Mouse (Mus musculus): ENCODE data around the gene Mypn.

The Mypn gene

DNA sequence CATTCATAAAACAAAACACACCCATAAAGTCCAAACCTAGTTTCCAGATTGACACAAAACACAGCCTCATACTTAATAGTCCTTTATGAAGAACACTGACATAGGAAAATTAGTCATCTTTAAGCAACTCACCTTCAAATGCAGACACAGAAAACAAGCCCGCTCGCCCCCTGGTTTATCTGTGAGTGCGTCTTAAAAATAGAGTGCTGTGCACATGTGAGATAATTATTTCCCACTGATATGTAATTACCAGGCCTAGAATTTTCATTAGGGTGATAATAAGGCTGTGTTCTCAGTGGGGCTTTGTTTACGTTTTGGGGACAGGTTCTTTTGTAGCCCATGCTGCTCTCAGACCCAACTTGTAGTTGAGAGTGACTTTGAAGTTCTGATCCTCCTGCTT, 4.7 kb downstream of the Mypn start:
- CTCF ChIA-PET = no interaction called here

DNA sequence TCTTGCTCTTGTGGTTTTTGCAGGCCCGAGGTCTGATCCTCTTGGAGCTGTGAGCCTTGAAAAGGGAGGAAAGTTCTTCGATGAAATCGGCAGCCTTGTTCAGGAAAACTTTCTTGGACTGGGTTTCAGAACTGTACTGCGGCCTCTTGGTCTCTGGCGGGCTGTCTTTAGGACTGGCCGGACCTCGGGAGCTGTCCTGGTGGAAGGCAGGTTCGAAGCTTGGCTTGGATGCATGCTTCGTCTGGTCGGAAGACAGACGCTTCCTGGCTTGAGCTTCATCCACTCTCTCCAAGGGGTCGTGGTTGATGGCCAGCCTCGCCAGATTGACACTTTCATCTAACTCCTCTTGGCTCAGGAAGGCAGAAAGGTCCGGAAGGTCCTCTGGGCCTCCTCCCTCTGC, 11.0 kb downstream of the Mypn start:
- CTCF ChIA-PET = no interaction called here

DNA sequence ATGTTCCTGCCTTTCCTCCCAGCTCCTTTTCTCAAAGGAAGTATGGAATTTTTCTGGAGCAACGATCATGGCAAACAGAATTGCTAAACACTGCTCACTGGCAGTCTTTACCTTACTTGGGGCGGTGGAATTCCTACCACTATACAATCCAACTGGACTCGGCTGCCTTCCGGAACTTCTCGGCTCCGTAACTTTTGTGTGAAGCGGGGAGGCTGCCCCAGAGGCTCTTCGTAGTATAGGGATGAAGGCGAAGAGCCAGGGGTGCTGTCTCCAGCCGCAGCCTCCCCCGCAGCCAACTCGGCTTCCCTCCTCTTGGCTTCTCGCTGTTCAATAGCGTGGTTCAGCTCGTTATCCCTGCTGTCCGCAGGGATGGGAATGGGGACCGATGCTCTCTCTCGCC, 11.5 kb downstream of the Mypn start:
- CTCF ChIA-PET = no interaction called here

DNA sequence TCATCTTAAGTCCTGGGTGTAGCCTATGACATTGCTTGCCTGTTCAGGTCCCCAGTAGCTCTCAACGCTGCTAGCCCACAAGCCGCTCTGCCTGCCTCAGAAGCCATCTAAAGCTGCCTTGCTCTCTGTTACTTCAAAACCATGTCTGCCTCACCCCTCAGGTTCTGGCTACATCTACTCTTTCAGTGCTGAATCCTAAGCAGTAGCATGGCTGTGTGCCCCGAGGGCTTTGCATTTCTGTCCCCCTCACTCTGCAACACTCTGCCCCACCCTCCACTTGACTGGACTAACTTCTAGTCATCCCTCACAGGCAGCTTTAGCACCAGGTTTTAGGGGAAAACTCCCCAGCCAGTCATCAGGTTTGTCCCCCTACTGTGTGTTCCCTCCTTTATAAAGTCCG, 19.3 kb downstream of the Mypn start:
- CTCF ChIA-PET = interaction anchor here (0.7 kb wide), 1 partner anchor 206 kb away, joined by 8 read pairs; no protein-coding TSS in a partner anchor

DNA sequence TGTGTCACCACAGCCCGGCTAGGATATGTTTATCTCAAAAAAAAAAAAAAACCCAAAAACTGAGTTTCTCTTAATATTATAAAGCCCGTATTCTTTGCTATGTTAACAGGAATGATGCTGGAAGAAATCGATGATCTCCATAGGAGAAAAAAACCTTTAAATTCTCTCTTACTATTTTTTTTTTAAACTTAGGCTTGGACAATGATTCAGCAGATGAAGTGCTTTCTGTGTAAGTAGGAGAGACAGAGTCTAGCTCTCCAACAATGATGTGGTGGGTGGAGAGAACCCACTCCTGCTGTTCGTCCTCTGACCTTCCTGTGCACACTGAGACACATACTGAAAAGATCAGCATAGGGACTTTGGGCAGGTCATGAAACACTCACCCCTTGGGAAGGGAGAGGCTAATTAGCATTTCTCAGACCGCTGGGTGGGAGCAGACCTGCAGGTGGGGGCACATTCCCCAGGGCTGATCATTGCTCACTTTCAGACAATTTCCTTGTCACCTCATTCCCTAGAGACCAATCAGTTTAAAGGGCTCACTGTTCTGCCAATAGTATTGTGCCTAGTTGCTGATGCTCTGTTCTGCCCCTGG, 21.5 kb downstream of the Mypn start:
- CTCF ChIA-PET = interaction anchor here (0.7 kb wide), 1 partner anchor 45 kb away, joined by 6 read pairs; no protein-coding TSS in a partner anchor

DNA sequence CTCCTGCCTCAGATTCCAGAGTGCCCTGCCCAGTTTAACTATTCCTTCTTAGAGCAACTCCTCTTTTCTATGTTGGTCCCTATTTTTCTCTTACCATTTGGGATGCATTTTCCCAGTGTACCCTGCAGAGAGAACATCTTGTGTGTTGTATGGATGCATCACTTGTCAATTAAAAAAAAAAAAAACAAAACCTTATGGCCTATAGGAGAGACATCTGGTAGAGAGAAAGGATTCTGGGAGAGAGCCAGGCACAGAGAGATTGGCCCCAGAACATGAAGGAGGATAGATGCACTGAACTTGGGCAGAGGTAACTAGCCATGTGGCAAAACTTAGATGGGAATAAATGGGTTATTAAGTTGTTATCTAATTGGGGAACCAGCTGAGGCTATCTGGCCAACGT, 22.6 kb downstream of the Mypn start:
- CTCF ChIA-PET = no interaction called here

DNA sequence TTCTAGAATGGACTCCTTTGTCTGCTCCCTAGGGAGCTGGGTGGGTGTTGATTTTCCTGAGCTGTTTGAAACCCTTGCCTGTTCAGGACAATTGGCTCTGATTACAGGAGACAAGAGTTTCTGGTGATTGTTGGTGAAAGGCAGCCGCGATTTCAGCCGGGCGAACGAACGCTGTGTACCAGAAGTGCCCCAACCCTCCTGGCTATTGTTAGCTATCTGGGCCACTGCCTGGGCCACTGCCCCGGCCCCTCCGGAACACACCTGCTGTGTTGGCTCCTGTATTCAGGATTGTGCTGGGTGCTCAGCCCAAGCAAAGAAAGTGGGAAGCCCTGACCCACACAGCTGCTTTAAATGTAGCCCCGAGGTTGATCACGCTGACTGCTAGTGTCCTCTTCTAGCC, 24.2 kb downstream of the Mypn start:
- CTCF ChIA-PET = no interaction called here

DNA sequence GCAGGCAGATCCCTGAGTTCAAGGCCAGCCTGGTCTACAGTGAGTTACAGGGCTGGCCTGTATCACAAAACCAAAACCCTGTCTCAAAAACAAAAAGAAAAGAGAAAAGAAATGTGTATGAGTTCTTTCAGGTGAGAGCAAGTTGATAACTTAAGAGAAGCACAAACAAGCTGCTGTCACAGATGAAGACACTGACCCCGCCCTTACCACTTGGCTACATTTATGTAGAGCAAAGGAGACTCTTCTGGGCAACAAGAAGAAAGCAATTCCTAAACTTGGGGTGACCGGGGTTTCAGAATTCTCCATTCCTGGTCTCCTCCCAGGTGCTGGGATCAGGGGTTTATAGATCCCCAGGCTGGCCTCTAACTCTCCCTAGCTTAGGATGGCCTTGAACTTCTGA, 25.4 kb downstream of the Mypn start:
- CTCF ChIA-PET = interaction anchor here (0.6 kb wide), 1 partner anchor 45 kb away, joined by 3 read pairs; no protein-coding TSS in a partner anchor

DNA sequence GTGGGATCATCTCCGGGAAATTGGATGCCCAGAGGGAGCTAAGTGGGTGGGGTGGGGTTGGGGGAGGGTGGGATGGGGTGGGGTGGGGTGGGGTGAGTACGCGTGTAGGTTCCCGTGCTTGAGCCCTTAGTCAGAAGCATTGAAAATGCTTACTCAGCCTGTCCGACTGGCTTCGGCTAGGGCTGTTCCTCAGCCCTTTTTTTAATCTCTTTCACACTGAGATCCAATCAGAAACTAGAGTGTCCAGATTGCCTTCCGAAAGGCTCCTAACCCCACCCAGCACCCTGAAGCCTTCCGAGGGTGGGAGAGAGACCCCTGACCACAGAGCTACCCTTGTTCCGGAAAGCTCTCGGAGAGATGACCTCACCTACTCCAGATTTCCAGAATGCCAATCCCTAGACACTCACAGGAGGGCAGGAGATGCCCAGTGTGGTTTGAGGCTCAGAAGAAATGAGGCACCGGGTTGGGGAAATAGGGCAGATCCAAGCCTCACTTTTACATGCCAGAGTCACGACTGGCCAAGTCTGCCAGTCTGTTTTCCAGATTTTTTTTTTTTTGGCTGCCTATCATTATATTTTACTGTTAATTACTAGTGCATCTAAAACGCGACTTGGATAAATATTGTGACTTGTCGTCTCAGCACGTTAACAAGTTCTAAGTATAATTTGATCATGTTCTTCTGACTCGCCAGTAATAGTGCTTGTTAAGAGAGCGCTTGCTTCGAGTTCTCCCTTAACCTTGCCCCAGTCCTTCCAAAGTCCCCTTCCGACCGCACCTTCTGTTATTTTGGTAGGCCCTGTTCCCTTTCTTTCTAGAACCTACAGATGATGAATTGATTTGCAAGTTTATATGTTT, 26.2 kb downstream of the Mypn start:
- CTCF ChIA-PET = interaction anchor here (0.5 to 0.7 kb wide), 4 partner anchors 45 to 660 kb away, joined by 3 to 10 read pairs (median 3); no protein-coding TSS in a partner anchor

DNA sequence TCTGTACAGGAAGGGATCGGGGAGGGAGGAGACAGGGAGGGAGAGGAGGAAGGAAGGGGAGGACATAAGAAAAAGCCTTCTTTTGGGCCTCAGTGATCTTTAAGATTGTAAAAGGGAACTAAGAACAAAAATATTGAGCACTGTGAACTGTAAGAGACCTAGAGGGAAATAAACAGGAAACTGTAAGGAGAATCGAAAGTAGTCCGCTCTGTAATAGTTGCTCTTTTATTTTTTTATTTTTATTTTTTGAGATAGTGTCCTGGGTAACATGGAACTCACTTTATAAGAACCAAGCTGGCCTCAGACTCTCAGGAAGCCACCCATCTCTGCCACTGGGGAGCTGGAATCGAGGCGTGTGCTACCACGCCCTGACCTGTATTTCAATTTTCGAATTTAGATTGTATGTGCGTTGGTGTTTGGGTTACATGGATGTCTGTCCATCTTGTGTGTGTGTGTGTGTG, 27.3 kb downstream of the Mypn start:
- CTCF ChIA-PET = interaction anchor here (0.7 kb wide), 2 partner anchors 24 to 311 kb away, joined by 3 to 7 read pairs; no protein-coding TSS in a partner anchor

DNA sequence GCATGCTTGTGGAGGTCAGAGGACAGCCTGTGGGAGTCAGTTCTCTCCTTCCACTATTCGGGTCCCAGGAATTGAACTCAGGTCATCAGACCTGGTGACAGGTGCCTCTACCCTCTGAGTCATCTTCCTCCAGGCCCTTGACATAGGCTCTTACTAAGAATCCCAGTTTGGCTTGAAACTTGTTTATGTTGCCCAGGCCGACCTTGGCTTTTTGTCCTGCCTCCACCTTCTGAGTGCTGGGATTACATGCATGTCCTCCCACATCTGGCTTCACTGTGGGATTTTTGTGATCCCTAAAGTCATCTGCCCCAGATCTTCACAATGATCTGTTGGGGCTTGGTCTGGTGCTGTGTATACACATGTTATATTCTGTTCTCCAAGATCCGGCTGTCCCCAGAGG, 31.7 kb downstream of the Mypn start:
- CTCF ChIA-PET = no interaction called here

DNA sequence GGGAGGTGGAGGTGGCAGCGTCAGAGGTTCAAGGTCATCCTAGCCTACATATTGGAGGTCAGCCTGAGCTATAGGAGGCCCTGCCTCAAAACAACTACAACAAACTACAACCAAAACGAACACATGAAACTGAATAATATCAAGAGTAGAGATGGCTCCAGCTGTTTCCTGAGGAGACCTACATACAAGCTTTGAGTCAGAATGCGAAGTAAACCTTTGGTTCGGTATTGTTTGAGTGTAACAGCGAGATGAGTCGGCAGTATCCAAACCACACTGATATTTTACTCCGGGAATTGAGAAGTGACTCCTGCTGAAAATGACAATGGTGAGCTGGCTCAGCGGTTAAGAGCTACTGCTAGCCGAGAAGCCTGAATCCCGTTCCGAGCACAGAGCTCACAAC, 34.2 kb downstream of the Mypn start:
- CTCF ChIA-PET = no interaction called here

DNA sequence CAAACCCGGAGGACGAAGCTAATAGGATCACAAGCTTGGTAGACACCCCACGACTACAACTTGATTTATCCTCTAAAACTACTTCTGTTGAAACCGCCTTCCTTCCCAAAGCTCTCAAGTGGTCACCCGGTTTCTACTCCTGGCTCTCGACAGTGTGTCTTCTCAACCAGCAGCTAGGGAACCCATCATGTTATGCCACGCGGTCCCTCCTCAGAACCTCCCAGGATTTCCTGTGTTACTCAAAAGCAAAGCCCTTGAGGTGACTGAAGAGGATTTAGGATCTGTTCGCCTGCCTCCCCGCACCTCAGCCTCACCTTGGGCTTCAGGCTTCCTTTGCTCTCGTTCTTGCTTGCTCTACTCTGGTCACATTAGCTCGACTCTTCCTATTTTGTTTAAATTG, 35.6 kb downstream of the Mypn start:
- CTCF ChIA-PET = no interaction called here

DNA sequence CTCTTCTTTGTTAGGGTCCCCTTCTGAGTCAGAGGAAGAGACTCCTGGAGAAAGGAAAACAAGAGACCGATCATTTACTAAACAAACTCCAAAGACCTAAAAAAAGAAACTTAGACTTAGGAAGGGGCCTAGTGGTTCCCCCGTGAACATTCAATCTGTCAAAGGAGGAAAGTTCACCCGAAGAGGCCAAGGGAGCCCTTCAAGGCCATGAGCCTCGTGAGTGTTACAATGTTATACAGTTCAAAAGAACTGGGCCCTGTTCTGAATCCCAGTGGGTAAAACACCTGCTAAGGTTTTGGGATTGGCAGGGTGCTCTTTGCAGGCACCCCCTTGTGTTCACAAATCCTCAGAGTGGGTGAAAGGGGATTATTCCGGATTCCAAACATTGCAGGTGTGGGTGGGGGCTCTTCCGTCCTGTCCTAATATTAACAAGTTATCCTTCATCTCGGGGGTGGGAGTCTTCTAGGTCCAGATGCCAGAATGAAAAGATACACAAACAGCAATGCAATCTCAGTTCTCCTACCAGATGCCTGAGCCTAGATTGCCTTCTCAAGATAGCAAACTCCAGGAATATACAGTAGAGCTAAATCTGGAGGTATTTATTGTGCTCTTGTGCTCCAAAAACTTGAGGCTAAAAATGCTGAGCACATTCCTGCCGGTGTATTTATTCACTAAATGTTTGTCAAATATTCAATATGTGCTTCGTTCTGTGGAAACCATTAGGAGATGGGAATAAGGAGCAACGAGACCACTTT, 36.3 kb downstream of the Mypn start:
- CTCF ChIA-PET = interaction anchor here (0.6 kb wide), 1 partner anchor 217 kb away, joined by 8 read pairs; no protein-coding TSS in a partner anchor

DNA sequence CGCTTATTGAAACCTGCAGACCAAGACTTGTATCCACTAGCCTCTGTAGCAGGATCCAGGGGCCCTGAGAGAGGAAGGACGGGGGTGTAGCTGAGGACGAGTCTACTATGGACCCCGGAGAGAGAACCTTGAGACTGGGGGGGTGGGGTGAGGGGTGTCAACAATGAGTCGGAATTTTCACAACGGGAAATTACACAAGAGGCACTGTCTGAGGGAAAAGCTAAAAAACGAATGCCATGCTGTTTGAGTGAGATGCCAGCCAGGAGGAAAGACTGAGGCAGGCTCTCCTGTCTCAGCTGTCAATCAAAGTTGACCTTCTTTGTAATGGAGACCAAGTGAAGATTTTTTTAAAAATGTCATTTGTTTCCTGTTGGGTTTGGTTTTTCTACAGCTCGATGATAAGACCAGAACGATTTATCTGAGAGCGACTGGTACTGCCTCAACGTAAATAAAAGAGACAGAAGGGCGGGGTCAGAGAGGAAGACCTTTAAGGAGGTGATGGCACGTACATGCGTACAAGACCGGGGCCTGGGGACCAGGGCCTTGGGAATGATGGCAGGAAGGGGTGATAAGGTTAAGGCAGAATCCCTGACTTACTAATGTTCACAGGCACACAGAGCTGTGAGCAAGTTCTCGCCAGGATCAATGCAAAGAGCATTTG, 37.9 kb downstream of the Mypn start:
- CTCF ChIA-PET = no interaction called here

DNA sequence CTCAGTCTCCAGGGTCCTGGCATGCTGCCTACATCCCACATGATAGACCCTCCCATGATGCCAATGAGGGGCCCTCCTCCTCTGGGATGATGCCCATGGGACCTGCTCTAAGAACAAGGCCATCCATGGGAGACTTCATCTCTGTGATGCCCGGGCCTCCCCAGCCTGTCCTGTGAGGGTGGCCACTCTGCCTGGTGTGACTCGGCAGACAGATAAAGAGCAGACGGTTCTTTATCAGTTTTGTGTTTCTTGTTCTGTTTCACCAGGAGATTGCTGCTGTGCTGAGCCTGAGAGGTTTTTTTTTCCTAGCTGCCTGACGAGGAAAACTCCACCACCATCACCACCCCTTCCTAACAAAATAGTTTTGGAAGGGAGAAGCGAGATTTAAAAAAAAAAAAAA, 42.5 kb downstream of the Mypn start:
- CTCF ChIA-PET = no interaction called here

DNA sequence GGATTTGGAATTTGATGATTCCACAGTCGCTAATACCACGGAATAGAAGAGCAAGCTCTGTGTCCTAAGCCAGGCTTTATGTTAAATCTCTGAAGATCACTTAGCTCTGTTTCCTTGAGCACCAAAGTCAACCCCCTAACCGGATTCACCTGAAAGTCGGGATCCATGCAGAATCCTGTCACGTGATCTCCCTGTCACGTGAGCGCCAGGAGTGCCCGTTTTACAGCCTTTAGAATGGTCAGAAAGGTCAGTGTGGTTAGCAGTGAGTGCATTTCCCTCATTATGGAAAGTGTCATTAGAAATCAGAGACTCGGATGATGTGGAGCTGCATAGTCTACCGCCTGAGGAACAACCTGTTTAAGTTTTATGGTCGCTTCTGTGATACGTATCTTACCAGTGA, 43.1 kb downstream of the Mypn start:
- CTCF ChIA-PET = interaction anchor here (0.6 kb wide), 1 partner anchor 34 kb away, joined by 3 read pairs; no protein-coding TSS in a partner anchor

DNA sequence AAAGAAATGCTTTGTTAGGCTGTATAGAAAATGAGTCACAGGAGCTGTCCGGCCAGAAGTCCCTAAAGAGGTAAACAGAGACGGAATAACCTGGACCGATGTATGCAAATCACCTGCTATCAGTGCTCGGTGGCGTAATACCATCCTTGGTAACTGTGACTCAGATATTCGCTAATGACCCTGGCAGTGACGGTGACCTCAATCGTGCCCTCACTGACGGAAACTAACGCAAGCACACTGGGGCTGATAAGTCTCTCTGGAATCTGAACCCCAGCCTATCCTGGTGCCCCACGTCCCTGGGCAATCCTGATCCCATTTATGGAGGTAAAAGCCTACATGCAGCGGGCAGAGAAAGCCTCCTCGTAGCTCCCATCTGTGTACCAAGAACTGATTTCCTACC, 45.6 kb downstream of the Mypn start:
- CTCF ChIA-PET = interaction anchor here (0.7 kb wide), 1 partner anchor 219 kb away, joined by 3 read pairs; no protein-coding TSS in a partner anchor

DNA sequence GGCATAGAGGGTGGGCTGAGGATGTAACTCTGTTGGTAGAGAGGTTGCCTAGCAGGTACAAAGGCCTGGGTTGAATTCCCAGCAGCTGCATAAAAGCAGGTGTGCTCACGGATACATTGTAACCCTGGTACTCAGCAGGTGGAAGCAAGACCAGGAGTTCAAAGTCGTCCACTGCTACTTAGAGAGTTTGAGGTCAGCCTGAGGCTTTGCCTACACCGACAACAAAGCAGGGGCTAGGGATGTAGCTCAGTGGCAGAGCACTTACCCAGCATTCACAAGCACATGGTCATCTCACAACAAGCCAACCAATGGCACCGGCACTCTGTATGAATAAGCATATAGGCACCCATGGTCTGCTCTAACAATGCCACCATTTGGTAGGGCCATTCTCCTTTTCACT, 46.3 kb downstream of the Mypn start:
- CTCF ChIA-PET = no interaction called here

DNA sequence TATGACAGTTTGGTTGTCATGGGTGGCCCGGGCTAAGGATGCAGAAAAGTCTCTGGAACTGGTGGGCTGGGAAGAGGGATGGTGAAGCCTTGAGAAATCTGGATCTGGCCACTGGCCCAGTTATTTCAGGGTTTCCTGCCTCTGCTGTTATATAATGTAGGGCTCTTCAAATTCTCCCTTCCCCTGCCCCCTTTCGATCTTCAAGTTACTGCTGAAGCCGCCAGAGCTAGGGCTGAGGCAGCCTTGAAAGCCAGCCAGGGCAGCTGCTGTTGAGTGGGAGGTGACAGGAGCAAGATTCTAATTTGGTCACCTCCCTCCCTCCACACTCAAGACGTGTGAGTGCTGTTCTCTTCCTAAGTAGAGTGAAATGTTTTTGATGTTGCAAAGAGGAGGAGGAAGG, 46.8 kb downstream of the Mypn start:
- CTCF ChIA-PET = no interaction called here

DNA sequence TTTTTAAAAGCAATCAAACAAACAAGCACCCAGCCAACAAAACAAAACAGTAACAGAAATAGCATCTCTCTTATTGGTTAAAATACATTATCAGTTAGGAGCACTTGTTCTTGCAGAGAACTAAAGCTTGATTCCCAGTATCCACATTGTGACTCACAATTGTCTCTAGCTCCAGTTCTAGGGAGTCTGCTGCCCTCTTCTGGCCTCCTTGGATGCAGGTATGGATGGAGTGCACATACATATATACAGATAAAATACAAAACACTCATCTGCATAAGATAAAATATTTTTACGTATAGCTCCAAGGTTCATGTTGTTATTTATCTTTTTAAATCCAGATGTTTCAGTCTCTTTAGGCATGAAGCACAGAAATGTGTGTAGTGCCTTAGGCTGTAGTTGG, 47.4 kb downstream of the Mypn start:
- CTCF ChIA-PET = no interaction called here

All from spleen, embryonic (tissue).